ENCODE assay signal across 13 mouse cellular contexts in genomic region chr1:39906921-39907320, GRCm38 (mm10). TPM values are rescaled to one million over a fixed set of nuclear protein-coding genes. Genes with fewer than 3 reads are reported as not detected.
DNase-seq lines count a peak whose midpoint lies in the region; ATAC-seq lines count a peak whose summit lies in the region.
"Had no signal": no experiment of that assay in that cellular context is flagged by ENCODE, and none has a peak within 500 bp of the region (broad histone marks: within the 10 kb centered on the region; RNA-seq: fewer than 3 reads in every experiment).

No protein-coding gene starts in this region.

- peaks cover 87% of the 10 kb centered on the region for H3K4me1 ChIP-seq in forebrain, embryonic 15.5 days
- peaks cover 74% of the 10 kb centered on the region for H3K4me1 ChIP-seq in forebrain, embryonic 10.5 days
- H3K4me1 ChIP-seq in midbrain, embryonic 13.5 days (replicated peaks): peaks cover 90% of the 10 kb centered on the region
- peaks cover 57% of the 10 kb centered on the region for H3K4me1 ChIP-seq in midbrain, embryonic 10.5 days
- peaks cover 64% of the 10 kb centered on the region for H3K4me1 ChIP-seq in heart, embryonic 16.5 days (ENCODE audit: control insufficient read depth, insufficient read depth, low read length)

- no peak overlapping the region for H3K27ac ChIP-seq in forebrain, embryonic 15.5 days (replicated peaks)
- no peak overlapping the region for H3K27ac ChIP-seq in forebrain, embryonic 10.5 days
- no peak overlapping the region for H3K27ac ChIP-seq in midbrain, embryonic 13.5 days
- no peak overlapping the region for H3K27ac ChIP-seq in midbrain, embryonic 10.5 days (replicated peaks)
- no peak overlapping the region for H3K27ac ChIP-seq in heart, embryonic 16.5 days (ENCODE audit: low read length)

- peaks cover 12% of the 10 kb centered on the region; the same call in 1 of the 2 replicates for H3K36me3 ChIP-seq in forebrain, embryonic 15.5 days
- peaks cover 83% of the 10 kb centered on the region for H3K36me3 ChIP-seq in forebrain, embryonic 10.5 days (replicated peaks)
- peaks cover 28% of the 10 kb centered on the region for H3K36me3 ChIP-seq in midbrain, embryonic 13.5 days
- peaks cover 85% of the 10 kb centered on the region for H3K36me3 ChIP-seq in midbrain, embryonic 10.5 days
- peaks cover under 1% of the 10 kb centered on the region; the same call in 1 of the 2 replicates for H3K36me3 ChIP-seq in heart, embryonic 16.5 days (ENCODE audit: control insufficient read depth, insufficient read depth)

- H3K4me2 ChIP-seq in forebrain, embryonic 15.5 days (replicated peaks): peak overlapping the region; percentile 21; the same call in 1 of the 2 replicates
- peak overlapping the region; percentile 32 for H3K4me2 ChIP-seq in midbrain, embryonic 13.5 days (replicated peaks)
- H3K4me2 ChIP-seq in heart, embryonic 16.5 days (ENCODE audit: low read depth, low read length): peak overlapping the region; percentile 16; the same call in 1 of the 2 replicates

- no peaks in the 10 kb centered on the region for H3K9me3 ChIP-seq in forebrain, embryonic 15.5 days
- H3K9me3 ChIP-seq in forebrain, embryonic 10.5 days: no peaks in the 10 kb centered on the region
- H3K9me3 ChIP-seq in midbrain, embryonic 13.5 days: no peaks in the 10 kb centered on the region
- H3K9me3 ChIP-seq in midbrain, embryonic 10.5 days (replicated peaks): no peaks in the 10 kb centered on the region
- no peaks in the 10 kb centered on the region for H3K9me3 ChIP-seq in heart, embryonic 16.5 days (replicated peaks; ENCODE audit: control insufficient read depth, low read length)

- no peak for DNase-seq in forebrain, embryonic 10.5 days (ENCODE audit: extremely low spot score, low spot score)
- no peak for DNase-seq in midbrain, embryonic 10.5 days (ENCODE audit: low spot score)
- DNase-seq in skeletal muscle tissue, adult 2 months (ENCODE audit: low read depth, low spot score): peak; percentile 47
- no peak for DNase-seq in frontal cortex, postnatal 14 days (ENCODE audit: low spot score in 2 of 2)
- DNase-seq in layer of hippocampus, adult 9-11 months: no peak
- DNase-seq: cerebellum, adult 11 months; kidney, postnatal 10 days; retina, postnatal 1 day; thymus, postnatal 25 days had no signal

- ATAC-seq in forebrain, embryonic 15.5 days (replicated peaks): no peak
- ATAC-seq in midbrain, embryonic 13.5 days: no peak
- ATAC-seq in heart, embryonic 16.5 days (replicated peaks; ENCODE audit: extremely low read depth, insufficient read depth, low FRiP score): no peak

- H3K9ac ChIP-seq in forebrain, embryonic 15.5 days (replicated peaks): no peak overlapping the region
- no peak overlapping the region for H3K9ac ChIP-seq in midbrain, embryonic 13.5 days (replicated peaks)
- no peak overlapping the region for H3K9ac ChIP-seq in heart, embryonic 16.5 days (ENCODE audit: low read length)

- 70% methylated on average over 11 of the region's 11 CpGs for WGBS in forebrain, embryonic 15.5 days
- WGBS in forebrain, embryonic 10.5 days: 82% methylated on average over 11 of the region's 11 CpGs
- WGBS in midbrain, embryonic 13.5 days: 65% methylated on average over 11 of the region's 11 CpGs
- WGBS in midbrain, embryonic 10.5 days: 82% methylated on average over 11 of the region's 11 CpGs
- WGBS in heart, embryonic 16.5 days: 57% methylated on average over 11 of the region's 11 CpGs

- no peak overlapping the region for H3K4me3 ChIP-seq in forebrain, embryonic 15.5 days
- H3K4me3 ChIP-seq in forebrain, embryonic 10.5 days: no peak overlapping the region
- H3K4me3 ChIP-seq in midbrain, embryonic 13.5 days (replicated peaks): no peak overlapping the region
- H3K4me3 ChIP-seq in midbrain, embryonic 10.5 days: no peak overlapping the region
- no peak overlapping the region for H3K4me3 ChIP-seq in heart, embryonic 16.5 days (ENCODE audit: low read length)

- H3K27me3 ChIP-seq in forebrain, embryonic 15.5 days: no peaks in the 10 kb centered on the region
- no peaks in the 10 kb centered on the region for H3K27me3 ChIP-seq in forebrain, embryonic 10.5 days (ENCODE audit: poor library complexity, severe bottlenecking)
- H3K27me3 ChIP-seq in midbrain, embryonic 13.5 days: no peaks in the 10 kb centered on the region
- no peaks in the 10 kb centered on the region for H3K27me3 ChIP-seq in midbrain, embryonic 10.5 days (ENCODE audit: low read depth, poor library complexity, severe bottlenecking)
- no peaks in the 10 kb centered on the region for H3K27me3 ChIP-seq in heart, embryonic 16.5 days (ENCODE audit: control insufficient read depth, insufficient read depth, low read length)
- H3K27me3 ChIP-seq: CH12.LX had no signal

RNA-seq across cellular contexts. Expression of gene Map4k4, which starts 6.2 kb away (rescaled TPM):
- polyA plus RNA-seq in forebrain, embryonic 15.5 days (2015; fragmentation: Nextera tagmentation; extraction: Ambion mirVana): 55.7 and 60.2 TPM in 2 replicates
- 28.3 and 31.0 TPM in 2 replicates for polyA plus RNA-seq in forebrain, embryonic 10.5 days (2016; fragmentation: Nextera tagmentation; extraction: Ambion mirVana)
- 49.0 and 58.2 TPM in 2 replicates for polyA plus RNA-seq in midbrain, embryonic 13.5 days (2015; fragmentation: Nextera tagmentation; extraction: Ambion mirVana)
- polyA plus RNA-seq in midbrain, embryonic 10.5 days (2016; fragmentation: Nextera tagmentation; extraction: Ambion mirVana): 25.1 and 37.8 TPM in 2 replicates
- polyA plus RNA-seq in heart, embryonic 16.5 days (2015; fragmentation: Nextera tagmentation; extraction: Ambion mirVana): 14.7 and 23.8 TPM in 2 replicates
